Mouse (Mus musculus) yolk sac, embryonic 10.5 days (tissue): ENCODE measurements around the gene Inpp5d.

Source experiments
- DNase-seq: peaks from one replicate; pipeline ENCODE4 v3.0.0-alpha.2; 2017; ENCODE audit warnings: low spot score

The Inpp5d gene

GRCm38 (mm10) chr1:87624826-87625225, 4.7 kb downstream of the Inpp5d start:
- no peak for DNase-seq

- DNase-seq = no peak
Observed at GRCm38 (mm10) chr1:87625254-87626025, 5.3 kb downstream of the Inpp5d start.

DNA sequence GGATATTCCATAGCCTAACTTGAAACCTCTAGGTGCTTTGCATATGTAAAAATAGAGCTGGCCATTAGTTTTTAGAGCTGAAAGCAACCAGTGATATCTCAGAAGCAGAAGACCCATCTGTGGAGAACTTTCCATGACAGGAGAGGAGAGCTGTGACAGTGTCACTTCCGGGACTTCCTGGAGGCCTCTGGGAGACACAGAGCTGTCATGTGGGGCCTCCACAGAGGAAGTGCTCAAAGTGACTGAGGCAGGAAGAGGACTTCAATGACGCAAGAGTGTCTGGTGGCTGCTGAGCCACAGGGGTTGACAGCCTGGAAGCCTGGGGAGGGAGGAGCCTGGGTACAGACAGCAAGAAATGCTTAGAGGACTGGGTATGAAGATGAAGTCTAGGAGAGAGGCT, 6.2 kb downstream of the Inpp5d start:
- no peak for DNase-seq

DNA sequence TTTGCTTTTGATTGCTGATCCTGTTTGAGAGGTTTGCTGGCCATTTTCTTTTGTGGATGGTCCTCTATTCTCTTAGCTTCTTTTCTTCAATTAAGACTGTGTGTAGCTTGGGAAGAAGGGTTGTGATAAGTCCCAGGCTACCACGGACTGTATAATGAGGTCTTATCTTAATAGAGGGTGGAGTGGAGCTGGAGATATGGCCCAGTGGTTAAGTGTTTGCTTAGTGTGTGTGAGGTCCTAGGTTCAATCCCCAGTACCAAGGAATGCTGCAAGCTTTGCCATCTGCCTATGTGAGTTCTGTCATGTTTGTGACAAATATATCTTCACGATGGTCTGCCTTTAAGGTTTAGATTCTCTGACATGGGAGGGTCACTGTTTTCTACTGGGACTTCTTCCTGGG, 8.0 kb downstream of the Inpp5d start:
- DNase-seq = no peak

DNA sequence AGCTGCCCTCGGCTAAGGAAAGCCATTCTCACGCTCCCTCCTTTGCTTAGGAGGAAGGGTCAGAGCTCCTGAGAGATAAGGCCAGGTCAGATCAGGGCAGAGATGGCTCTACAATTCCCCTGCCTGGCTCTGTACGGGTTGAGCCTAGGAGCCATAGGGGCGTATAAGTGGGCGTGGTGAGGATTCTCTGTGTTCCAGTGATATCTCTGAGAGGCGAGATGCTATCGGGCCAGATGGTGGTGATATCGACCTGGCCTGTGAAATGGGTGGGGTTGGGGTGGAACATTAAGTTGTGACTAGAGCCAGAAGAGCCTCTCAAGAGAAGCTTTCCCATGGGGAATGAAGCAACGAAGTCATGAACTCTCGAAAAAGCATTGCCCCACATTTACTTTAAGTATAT, 11.5 kb downstream of the Inpp5d start:
- DNase-seq = no peak

- no peak for DNase-seq
Observed at GRCm38 (mm10) chr1:87632163-87632562, 12.1 kb downstream of the Inpp5d start.

DNA sequence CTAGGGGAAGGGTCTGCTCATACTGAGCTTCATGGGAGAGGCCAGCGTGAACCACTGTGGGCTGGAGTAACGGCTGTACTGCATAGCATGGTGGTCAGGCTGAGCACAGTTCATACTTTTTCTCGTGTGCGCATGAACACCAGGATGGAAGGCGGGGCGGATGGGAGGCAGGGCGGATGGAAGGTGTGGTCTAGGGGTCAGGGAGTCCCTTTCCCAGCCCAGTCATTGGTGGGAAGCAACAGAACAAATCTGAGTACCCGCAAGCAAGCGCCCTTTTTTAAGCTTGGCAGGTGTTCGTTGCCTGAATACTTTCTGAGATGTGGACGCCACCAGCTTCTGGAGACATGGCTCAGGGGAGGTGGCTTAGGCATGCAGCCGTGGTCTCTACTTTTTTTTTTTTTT, 16.6 kb downstream of the Inpp5d start:
- peak; percentile 26 for DNase-seq

DNA sequence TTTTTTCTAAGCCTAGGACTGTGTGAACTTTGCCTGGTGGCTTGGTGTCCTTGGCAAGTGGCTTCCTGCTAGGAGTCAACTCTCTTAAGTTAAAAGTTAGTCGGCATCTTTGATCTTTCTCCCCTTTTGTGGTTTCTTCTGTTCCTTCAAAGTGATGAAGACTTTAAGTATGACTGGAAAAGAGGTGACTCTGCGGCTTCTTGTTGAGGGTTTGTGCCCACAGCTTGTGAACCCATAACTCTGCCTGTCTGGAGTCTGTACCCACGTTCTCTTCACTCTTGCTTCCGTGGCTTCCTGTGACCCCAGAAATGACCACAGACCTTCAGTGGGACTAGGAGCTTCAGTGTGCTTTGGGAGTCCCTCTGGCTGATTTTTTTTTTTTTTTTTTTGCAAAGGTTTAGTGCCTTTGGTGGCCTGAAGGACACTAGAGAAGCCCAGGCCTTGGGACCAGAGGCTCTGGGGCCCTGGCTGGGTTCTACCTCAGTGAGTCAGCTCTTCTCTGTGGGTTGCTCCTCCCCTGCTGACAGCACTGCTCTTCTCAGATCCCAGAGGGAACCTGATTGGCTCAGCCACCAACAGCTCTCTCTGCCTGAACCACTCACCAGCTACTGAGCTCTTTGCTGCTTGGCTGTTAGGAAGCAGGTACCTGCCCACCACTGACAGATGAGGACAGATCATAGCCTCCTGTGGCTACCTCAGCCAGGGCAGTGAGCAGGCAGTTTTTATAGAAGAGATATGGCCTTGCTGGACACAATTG, 17.2 kb downstream of the Inpp5d start:
- DNase-seq = peak; percentile 66

GRCm38 (mm10) chr1:87637878-87638600, 17.9 kb downstream of the Inpp5d start:
- DNase-seq = no peak

GRCm38 (mm10) chr1:87639724-87640123, 19.6 kb downstream of the Inpp5d start:
- no peak for DNase-seq

GRCm38 (mm10) chr1:87640165-87640661, 20.1 kb downstream of the Inpp5d start:
- peak; percentile 17 for DNase-seq

DNA sequence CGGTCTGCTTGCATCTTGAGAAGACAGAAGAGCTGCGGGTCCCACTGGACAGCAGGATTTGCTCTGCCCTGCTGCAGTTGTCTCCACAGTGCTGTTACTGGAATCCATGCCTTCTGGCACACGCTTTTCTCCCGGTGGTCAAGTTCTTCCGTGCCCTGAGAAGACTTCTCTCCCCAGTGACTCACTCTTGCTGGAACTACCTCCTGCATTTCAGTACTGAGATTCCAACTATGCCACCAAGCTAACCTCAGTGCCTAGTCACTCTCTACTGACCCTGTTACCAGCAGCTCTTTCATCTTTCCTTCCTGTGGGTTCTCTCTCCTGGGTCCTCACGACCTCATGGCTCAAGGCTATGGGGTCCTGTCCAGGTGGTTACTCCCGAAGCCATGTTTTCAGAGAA, 22.9 kb downstream of the Inpp5d start:
- DNase-seq = no peak

GRCm38 (mm10) chr1:87645041-87645440, 24.9 kb downstream of the Inpp5d start:
- DNase-seq = no peak

DNA sequence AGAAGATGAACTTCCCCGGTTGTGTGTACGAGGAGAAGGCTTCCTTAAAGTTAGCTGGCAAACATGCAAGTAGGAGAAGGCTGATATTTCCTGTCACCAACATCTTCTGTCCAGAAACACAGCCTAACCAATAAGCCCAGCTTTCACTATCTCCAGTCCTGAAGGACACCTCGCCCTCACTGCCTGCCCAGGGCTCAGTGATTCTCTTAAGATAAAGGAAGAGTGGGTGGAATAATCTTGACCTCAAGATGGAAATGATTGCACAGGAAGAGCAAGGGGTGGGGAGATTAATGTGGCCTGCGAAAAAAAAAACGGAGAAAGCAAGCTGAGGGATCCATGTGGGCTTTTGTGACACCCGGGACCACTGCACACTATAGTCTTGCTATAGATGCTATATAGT, 25.6 kb downstream of the Inpp5d start:
- no peak for DNase-seq

GRCm38 (mm10) chr1:87647820-87648219, 27.7 kb downstream of the Inpp5d start:
- DNase-seq = no peak

GRCm38 (mm10) chr1:87648657-87649056, 28.5 kb downstream of the Inpp5d start:
- no peak for DNase-seq

- DNase-seq = no peak
Observed at GRCm38 (mm10) chr1:87649219-87649805, 29.2 kb downstream of the Inpp5d start.

- DNase-seq = no peak
Observed at GRCm38 (mm10) chr1:87649958-87650474, 29.9 kb downstream of the Inpp5d start.

DNA sequence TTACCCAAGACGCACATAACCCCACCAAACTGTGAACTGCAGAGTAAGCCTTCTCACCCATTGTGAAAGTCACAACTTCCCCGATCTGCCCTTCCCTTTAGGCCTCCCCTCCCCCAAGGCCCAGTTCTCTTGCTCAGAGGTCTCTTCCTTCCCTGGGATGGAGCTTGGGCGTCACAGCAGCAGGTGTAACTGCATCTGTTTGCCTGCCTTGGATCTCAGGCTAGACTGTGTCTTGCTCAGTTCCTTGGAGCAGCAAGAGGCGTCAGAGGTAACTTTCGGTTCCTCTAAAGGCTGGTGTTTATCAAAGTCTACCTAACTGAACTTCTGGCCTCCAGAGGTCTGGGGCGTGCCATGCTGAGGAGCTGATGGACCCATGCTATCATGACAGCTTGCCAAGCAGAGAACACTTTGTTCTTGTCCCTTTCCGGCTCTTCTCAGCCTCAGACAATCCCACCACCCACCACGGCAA, 30.5 kb downstream of the Inpp5d start:
- no peak for DNase-seq

DNA sequence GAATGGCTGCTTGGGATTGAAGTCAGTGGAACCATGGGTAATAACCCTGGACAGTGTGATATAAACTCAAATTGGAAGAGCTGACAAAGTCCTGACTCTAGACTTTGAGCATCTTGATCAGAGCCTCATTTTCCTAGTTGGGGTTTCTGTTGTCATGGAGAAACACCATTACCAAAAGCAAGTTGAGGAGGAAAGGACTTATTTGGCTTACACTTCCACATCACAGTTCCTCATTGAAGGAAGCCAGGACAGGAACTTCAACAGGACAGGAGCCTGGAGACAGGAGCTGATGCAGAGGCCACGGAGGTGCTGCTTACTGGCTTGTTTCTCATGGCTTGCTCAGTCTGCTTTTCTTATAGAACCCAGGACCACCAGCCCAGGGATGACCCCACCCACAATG, 31.3 kb downstream of the Inpp5d start:
- no peak for DNase-seq

- DNase-seq = no peak
Observed at GRCm38 (mm10) chr1:87655101-87655500, 35.0 kb downstream of the Inpp5d start.

- no peak for DNase-seq
Observed at GRCm38 (mm10) chr1:87658063-87658462, 38.0 kb downstream of the Inpp5d start.
